9 mouse cellular contexts compared by ENCODE assay signal in genomic region chr7:29224756-29225394, GRCm38 (mm10). TPM values are rescaled to one million over a fixed set of nuclear protein-coding genes. Genes with fewer than 3 reads are reported as not detected.
DNase-seq lines count a peak whose midpoint lies in the region; ATAC-seq and TF ChIP-seq lines count a peak whose summit lies in the region.
"Had no signal": no experiment of that assay in that cellular context is flagged by ENCODE, and none has a peak within 500 bp of the region (broad histone marks: within the 10 kb centered on the region; RNA-seq: fewer than 3 reads in every experiment).

No protein-coding gene starts in this region.

- no peak for ATAC-seq in lung, embryonic 14.5 days (ENCODE audit: insufficient read depth)
- ATAC-seq in hindbrain, embryonic 12.5 days (ENCODE audit: low FRiP score), result no peak
- ATAC-seq in midbrain, postnatal 0 days (ENCODE audit: low FRiP score), result peak; percentile 75
- no peak for ATAC-seq in intestine, postnatal 0 days

- H3K9ac ChIP-seq in lung, embryonic 14.5 days, result peak overlapping the region; percentile 8; the same call in 1 of the 2 replicates
- no peak overlapping the region for H3K9ac ChIP-seq in hindbrain, embryonic 12.5 days
- H3K9ac ChIP-seq in midbrain, postnatal 0 days (replicated peaks; ENCODE audit: low read length, poor library complexity, severe bottlenecking), result peak overlapping the region; percentile 42; the same call in 1 of the 2 replicates
- no peak overlapping the region for H3K9ac ChIP-seq in intestine, postnatal 0 days (ENCODE audit: low read depth, low read length)

- H3K36me3 ChIP-seq in lung, embryonic 14.5 days (ENCODE audit: insufficient read depth), result no peaks in the 10 kb centered on the region
- H3K36me3 ChIP-seq in hindbrain, embryonic 12.5 days, result no peaks in the 10 kb centered on the region
- H3K36me3 ChIP-seq in midbrain, postnatal 0 days (ENCODE audit: insufficient read depth, low read length), result no peaks in the 10 kb centered on the region
- peaks cover 4% of the 10 kb centered on the region; the same call in 1 of the 2 replicates for H3K36me3 ChIP-seq in intestine, postnatal 0 days (ENCODE audit: control insufficient read depth, insufficient read depth)

- no peaks in the 10 kb centered on the region for H3K27me3 ChIP-seq in lung, embryonic 14.5 days (ENCODE audit: insufficient read depth, low read length)
- peaks cover 6% of the 10 kb centered on the region; the same call in 1 of the 2 replicates for H3K27me3 ChIP-seq in hindbrain, embryonic 12.5 days
- H3K27me3 ChIP-seq in midbrain, postnatal 0 days (ENCODE audit: insufficient read depth, low read length), result no peaks in the 10 kb centered on the region
- no peaks in the 10 kb centered on the region for H3K27me3 ChIP-seq in intestine, postnatal 0 days (replicated peaks; ENCODE audit: control insufficient read depth, insufficient read depth, low read length)

- no peak for TF ChIP-seq POLR2A in lung, adult 2 months (IDR thresholded peaks at IDR 0.05; ENCODE audit: borderline replicate concordance, extremely low read depth, low read depth, low read length)

- H3K4me1 ChIP-seq in lung, embryonic 14.5 days (ENCODE audit: insufficient read depth), result no peaks in the 10 kb centered on the region
- peaks cover 9% of the 10 kb centered on the region for H3K4me1 ChIP-seq in hindbrain, embryonic 12.5 days
- H3K4me1 ChIP-seq in midbrain, postnatal 0 days (ENCODE audit: insufficient read depth, low read length), result peaks cover 5% of the 10 kb centered on the region; the same call in 1 of the 2 replicates
- no peaks in the 10 kb centered on the region for H3K4me1 ChIP-seq in intestine, postnatal 0 days (replicated peaks; ENCODE audit: control insufficient read depth, insufficient read depth, low read length)
- H3K4me1 ChIP-seq in lung, adult 2 months (ENCODE audit: control insufficient read depth, insufficient read depth, low read length), result peaks cover 6% of the 10 kb centered on the region

- H3K4me2 ChIP-seq in lung, embryonic 14.5 days, result peak overlapping the region; percentile 25
- H3K4me2 ChIP-seq in hindbrain, embryonic 12.5 days (replicated peaks), result peak overlapping the region; percentile 32; the same call in 1 of the 2 replicates
- peak overlapping the region; percentile 35 for H3K4me2 ChIP-seq in midbrain, postnatal 0 days (ENCODE audit: low read depth, low read length, poor library complexity, severe bottlenecking)
- H3K4me2 ChIP-seq in intestine, postnatal 0 days (replicated peaks; ENCODE audit: low read depth), result no peak overlapping the region

- 12% methylated on average over 16 of the region's 16 CpGs for WGBS in lung, embryonic 14.5 days
- WGBS in hindbrain, embryonic 12.5 days, result 8% methylated on average over 16 of the region's 16 CpGs
- WGBS in midbrain, postnatal 0 days, result 12% methylated on average over 16 of the region's 16 CpGs
- 34% methylated on average over 16 of the region's 16 CpGs for WGBS in intestine, postnatal 0 days
- WGBS in lung, adult 2 months, result 39% methylated on average over 16 of the region's 16 CpGs

- DNase-seq in lung, embryonic 14.5 days, result peak; percentile 18
- no peak for DNase-seq in lung, postnatal 14 days
- DNase-seq in embryo, embryonic 10.5 days (ENCODE audit: low spot score), result peak; percentile 77
- DNase-seq in midbrain, postnatal 0 days (ENCODE audit: low spot score), result peak; percentile 39
- DNase-seq in spleen, postnatal 36 days (ENCODE audit: low spot score in 2 of 2), result no peak
- DNase-seq in lung, adult 2 months, result no peak
- DNase-seq: kidney, adult 18-20 months had no signal

- no peak overlapping the region for H3K27ac ChIP-seq in lung, embryonic 14.5 days (ENCODE audit: low read depth)
- H3K27ac ChIP-seq in hindbrain, embryonic 12.5 days, result no peak overlapping the region
- peak overlapping the region; percentile 38; the same call in 1 of the 2 replicates for H3K27ac ChIP-seq in midbrain, postnatal 0 days (ENCODE audit: low read depth, low read length)
- H3K27ac ChIP-seq in intestine, postnatal 0 days (ENCODE audit: low read depth, low read length), result no peak overlapping the region

- peak overlapping the region; percentile 3; the same call in 1 of the 2 replicates for H3K4me3 ChIP-seq in lung, embryonic 14.5 days (ENCODE audit: low read depth, low read length)
- no peak overlapping the region for H3K4me3 ChIP-seq in hindbrain, embryonic 12.5 days
- peak overlapping the region; percentile 20 for H3K4me3 ChIP-seq in midbrain, postnatal 0 days (ENCODE audit: low read depth, low read length)
- no peak overlapping the region for H3K4me3 ChIP-seq in intestine, postnatal 0 days (ENCODE audit: low read depth, low read length)
- no peak overlapping the region for H3K4me3 ChIP-seq in lung, adult 2 months (replicated peaks; ENCODE audit: extremely low read depth, low read depth, low read length)

- TF ChIP-seq CTCF in lung, embryonic 14.5 days (IDR thresholded peaks at IDR 0.05; ENCODE audit: low read depth), result no peak
- no peak for TF ChIP-seq CTCF in midbrain, postnatal 0 days (IDR thresholded peaks at IDR 0.05)
- TF ChIP-seq CTCF in intestine, postnatal 0 days (IDR thresholded peaks at IDR 0.05; ENCODE audit: low read depth), result no peak
- TF ChIP-seq CTCF in lung, adult 2 months (IDR thresholded peaks at IDR 0.05; ENCODE audit: insufficient read depth, low read length), result no peak

- no peaks in the 10 kb centered on the region; the same call in 1 of the 2 replicates for H3K9me3 ChIP-seq in lung, embryonic 14.5 days (ENCODE audit: low read depth, low read length)
- peaks cover 6% of the 10 kb centered on the region; the same call in 1 of the 2 replicates for H3K9me3 ChIP-seq in hindbrain, embryonic 12.5 days (replicated peaks)
- H3K9me3 ChIP-seq in midbrain, postnatal 0 days (ENCODE audit: low read length), result no peaks in the 10 kb centered on the region
- H3K9me3 ChIP-seq in intestine, postnatal 0 days (ENCODE audit: control insufficient read depth), result peaks cover 5% of the 10 kb centered on the region; the same call in 1 of the 2 replicates

RNA-seq across cellular contexts. Expression of gene Kcnk6, which starts 7.4 kb away (rescaled TPM):
- polyA plus RNA-seq in lung, embryonic 14.5 days (2014; fragmentation: Nextera tagmentation; extraction: Ambion mirVana), result 0.84 and 1.1 TPM in 2 replicates
- polyA plus RNA-seq in hindbrain, embryonic 12.5 days (2016; fragmentation: Nextera tagmentation; extraction: Ambion mirVana), result 1.2 and 1.6 TPM in 2 replicates
- total RNA-seq in midbrain, postnatal 0 days (2014; rRNA removed), result 1.7 and 1.8 TPM in 2 replicates
- polyA plus RNA-seq in midbrain, postnatal 0 days (2015; fragmentation: Nextera tagmentation; extraction: Ambion mirVana), result 2.2 and 2.4 TPM in 2 replicates
- polyA plus RNA-seq in intestine, postnatal 0 days (2015; fragmentation: Nextera tagmentation; extraction: Ambion mirVana), result 1.5 and 1.8 TPM in 2 replicates
- 30.6 and 41.5 TPM in 2 replicates for polyA plus RNA-seq in lung, adult 2 months (2012; rRNA removed)

RNA-seq across cellular contexts. Expression of gene Catsperg1, which starts 11.0 kb away (rescaled TPM):
- 0.57 and 0.87 TPM in 2 replicates for polyA plus RNA-seq in lung, embryonic 14.5 days (2014; fragmentation: Nextera tagmentation; extraction: Ambion mirVana)
- 0.72 and 1.0 TPM in 2 replicates for polyA plus RNA-seq in hindbrain, embryonic 12.5 days (2016; fragmentation: Nextera tagmentation; extraction: Ambion mirVana)
- total RNA-seq in midbrain, postnatal 0 days (2014; rRNA removed), result 3.2 and 4.3 TPM in 2 replicates
- 2.9 and 3.7 TPM in 2 replicates for polyA plus RNA-seq in midbrain, postnatal 0 days (2015; fragmentation: Nextera tagmentation; extraction: Ambion mirVana)
- 0.21 and 0.22 TPM in 2 replicates for polyA plus RNA-seq in intestine, postnatal 0 days (2015; fragmentation: Nextera tagmentation; extraction: Ambion mirVana)
- polyA plus RNA-seq in lung, adult 2 months (2012; rRNA removed), result 3.4 and 3.9 TPM in 2 replicates

RNA-seq across cellular contexts. Expression of gene Yif1b, which starts 13.3 kb away (rescaled TPM):
- 121 and 123 TPM in 2 replicates for polyA plus RNA-seq in lung, embryonic 14.5 days (2014; fragmentation: Nextera tagmentation; extraction: Ambion mirVana)
- 81.9 and 83.4 TPM in 2 replicates for polyA plus RNA-seq in hindbrain, embryonic 12.5 days (2016; fragmentation: Nextera tagmentation; extraction: Ambion mirVana)
- 121 and 127 TPM in 2 replicates for total RNA-seq in midbrain, postnatal 0 days (2014; rRNA removed)
- polyA plus RNA-seq in midbrain, postnatal 0 days (2015; fragmentation: Nextera tagmentation; extraction: Ambion mirVana), result 122 and 140 TPM in 2 replicates
- 40.6 and 41.7 TPM in 2 replicates for polyA plus RNA-seq in intestine, postnatal 0 days (2015; fragmentation: Nextera tagmentation; extraction: Ambion mirVana)
- polyA plus RNA-seq in lung, adult 2 months (2012; rRNA removed), result 182 and 190 TPM in 2 replicates

RNA-seq across cellular contexts. Expression of gene 2200002D01Rik, which starts 23.4 kb away (rescaled TPM):
- 4.6 and 4.7 TPM in 2 replicates for polyA plus RNA-seq in lung, embryonic 14.5 days (2014; fragmentation: Nextera tagmentation; extraction: Ambion mirVana)
- 1.8 and 2.4 TPM in 2 replicates for polyA plus RNA-seq in hindbrain, embryonic 12.5 days (2016; fragmentation: Nextera tagmentation; extraction: Ambion mirVana)
- total RNA-seq in midbrain, postnatal 0 days (2014; rRNA removed), result 0.52 TPM in 1 of 2 replicates, not detected in the other
- 1.2 and 2.0 TPM in 2 replicates for polyA plus RNA-seq in midbrain, postnatal 0 days (2015; fragmentation: Nextera tagmentation; extraction: Ambion mirVana)
- polyA plus RNA-seq in intestine, postnatal 0 days (2015; fragmentation: Nextera tagmentation; extraction: Ambion mirVana), result 836 and 862 TPM in 2 replicates
- 7.9 and 12.6 TPM in 2 replicates for polyA plus RNA-seq in lung, adult 2 months (2012; rRNA removed)

RNA-seq across cellular contexts. Expression of gene Psmd8, which starts 44.4 kb away (rescaled TPM):
- 284 and 285 TPM in 2 replicates for polyA plus RNA-seq in lung, embryonic 14.5 days (2014; fragmentation: Nextera tagmentation; extraction: Ambion mirVana)
- 285 and 288 TPM in 2 replicates for polyA plus RNA-seq in hindbrain, embryonic 12.5 days (2016; fragmentation: Nextera tagmentation; extraction: Ambion mirVana)
- 289 and 329 TPM in 2 replicates for total RNA-seq in midbrain, postnatal 0 days (2014; rRNA removed)
- polyA plus RNA-seq in midbrain, postnatal 0 days (2015; fragmentation: Nextera tagmentation; extraction: Ambion mirVana), result 286 and 292 TPM in 2 replicates
- 205 and 209 TPM in 2 replicates for polyA plus RNA-seq in intestine, postnatal 0 days (2015; fragmentation: Nextera tagmentation; extraction: Ambion mirVana)
- 93.5 and 165 TPM in 2 replicates for polyA plus RNA-seq in lung, adult 2 months (2012; rRNA removed)

Comparison
In these comparisons a context has a peak if more than half of its experiments do, and no peak if none do; other contexts are left out.
1. DNase-seq: peak in lung, embryonic 14.5 days (single experiment), embryo, embryonic 10.5 days (single experiment) and midbrain, postnatal 0 days (single experiment); none in lung, postnatal 14 days (single experiment), spleen, postnatal 36 days (0 of 2) and lung, adult 2 months (single experiment).
2. H3K4me3 ChIP-seq: peak in lung, embryonic 14.5 days (single experiment) and midbrain, postnatal 0 days (single experiment); none in hindbrain, embryonic 12.5 days (single experiment), intestine, postnatal 0 days (single experiment) and lung, adult 2 months (single experiment).
3. H3K9ac ChIP-seq: peak in lung, embryonic 14.5 days (single experiment) and midbrain, postnatal 0 days (single experiment); none in hindbrain, embryonic 12.5 days (single experiment) and intestine, postnatal 0 days (single experiment).